Mouse (Mus musculus): ENCODE data around the gene Sln. TPM values are rescaled to one million over a fixed set of nuclear protein-coding genes. Genes with fewer than 3 reads are reported as not detected.

Gene Sln
- not detected for polyA plus RNA-seq (2014; fragmentation: Illumina TruSeq; extraction: RNeasy Lipid Tissue Mini Kit (QIAGEN cat#74804); ENCODE audit: low read depth, low replicate concordance)

DNA sequence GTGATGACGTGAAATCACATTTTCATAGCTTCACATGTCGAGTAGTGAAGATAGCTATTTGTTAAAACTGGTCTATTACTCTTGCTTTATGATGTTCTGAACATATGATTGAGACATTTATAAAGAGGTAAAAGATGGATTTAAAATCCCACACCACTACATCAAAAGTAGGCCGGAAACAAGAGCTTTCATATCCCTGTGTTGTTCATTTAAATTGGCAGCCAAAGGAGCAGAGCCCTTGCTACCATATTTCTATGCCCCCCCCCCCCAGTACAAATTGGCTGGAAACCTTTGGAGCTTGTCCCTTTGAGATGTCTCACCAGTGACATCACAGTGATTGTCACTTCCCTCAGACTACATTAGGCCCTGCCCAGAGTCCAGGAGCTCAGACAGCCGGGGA lies at the start of gene Sln:
TSS of gene Sln (plus strand) at position 301 of the 400 bp plus-strand sequence.

Other genes with a start within 250 kb of the Sln start
- 271 TPM for gene Acat1, start 239.8 kb upstream of the Sln start, polyA plus RNA-seq (2014; fragmentation: Illumina TruSeq; extraction: RNeasy Lipid Tissue Mini Kit (QIAGEN cat#74804); ENCODE audit: low read depth, low replicate concordance)
- 68.5 TPM for gene Cul5, start 180.2 kb upstream of the Sln start, polyA plus RNA-seq (2014; fragmentation: Illumina TruSeq; extraction: RNeasy Lipid Tissue Mini Kit (QIAGEN cat#74804); ENCODE audit: low read depth, low replicate concordance)
- gene Rab39, start 143.9 kb upstream of the Sln start, polyA plus RNA-seq (2014; fragmentation: Illumina TruSeq; extraction: RNeasy Lipid Tissue Mini Kit (QIAGEN cat#74804); ENCODE audit: low read depth, low replicate concordance) = 0.20 TPM
- gene Slc35f2, start 78.6 kb upstream of the Sln start, polyA plus RNA-seq (2014; fragmentation: Illumina TruSeq; extraction: RNeasy Lipid Tissue Mini Kit (QIAGEN cat#74804); ENCODE audit: low read depth, low replicate concordance) = 20.7 TPM
- 2.3 TPM for gene Elmod1, start 125.1 kb downstream of the Sln start, polyA plus RNA-seq (2014; fragmentation: Illumina TruSeq; extraction: RNeasy Lipid Tissue Mini Kit (QIAGEN cat#74804); ENCODE audit: low read depth, low replicate concordance)
- gene Tnfaip8l3, start 218.2 kb downstream of the Sln start, polyA plus RNA-seq (2014; fragmentation: Illumina TruSeq; extraction: RNeasy Lipid Tissue Mini Kit (QIAGEN cat#74804); ENCODE audit: low read depth, low replicate concordance) = 0.61 TPM

Data from kidney, adult 10 weeks (tissue).